Mouse (Mus musculus) ES-E14 (cell line): ENCODE measurements around the gene Atp5g1.

Source experiments
- HCFC1 ChIP-seq: IDR thresholded peaks from 2 replicates; pipeline ENCODE4 v1.6.1; 2012; ENCODE audit warnings: low read length, inconsistent platforms, borderline replicate concordance; ENCODE audit not compliant: insufficient read depth
- MAFK ChIP-seq: IDR thresholded peaks from 2 replicates; pipeline ENCODE4 v1.6.1; 2014; ENCODE audit warnings: mild to moderate bottlenecking, low read depth, low read length, inconsistent platforms; ENCODE audit not compliant: insufficient read depth
- ZC3H11A ChIP-seq: IDR thresholded peaks from 2 replicates; pipeline ENCODE4 v1.6.1; 2012; ENCODE audit warnings: low read depth, mild to moderate bottlenecking, inconsistent platforms, low read length, borderline replicate concordance

GRCm38 (mm10) chr11:96044803-96045567 is 30.5 kb downstream of the Atp5g1 start:
- TF ChIP-seq HCFC1: no peak
- no peak for TF ChIP-seq MAFK
- no peak for TF ChIP-seq ZC3H11A
